Mouse (Mus musculus) midbrain, embryonic 12.5 days (tissue): ENCODE measurements at regions not wholly inside any gene's neighbourhood (a gene's known extent, or its start where the extent isn't known, plus 50 kb on each side); places are given as distances from the start of the nearest gene placed in this dataset.

Experiments
- ATAC-seq: fragments of 200-750 bp; cut with Nextera tagmentation; 2 replicates; pipeline ENCODE4 v1.8.0; 2017; ENCODE audit warnings: low read depth, moderate TSS enrichment, moderate library complexity; ENCODE audit not compliant: low FRiP score
- H3K27ac ChIP-seq: fragments of 300-500 bp; sonication (generic); replicated peaks from 2 replicates; pipeline ENCODE4 v1.5.1; 2016; ENCODE audit warnings: mild to moderate bottlenecking
- H3K27me3 ChIP-seq: fragments of 300-500 bp; sonication (generic); 2 replicates; pipeline ENCODE4 v1.6.1; 2016; ENCODE audit warnings: mild to moderate bottlenecking
- H3K36me3 ChIP-seq: fragments of 300-500 bp; sonication (generic); 2 replicates; pipeline ENCODE4 v1.6.1; 2016
- H3K4me1 ChIP-seq: fragments of 300-500 bp; sonication (generic); 2 replicates; pipeline ENCODE4 v1.6.1; 2016
- H3K4me2 ChIP-seq: fragments of 300-500 bp; sonication (generic); replicated peaks from 2 replicates; pipeline ENCODE4 v1.6.1; 2016; ENCODE audit warnings: mild to moderate bottlenecking, moderate library complexity
- H3K4me3 ChIP-seq: fragments of 300-500 bp; sonication (generic); 2 replicates; pipeline ENCODE4 v1.5.1; 2016; ENCODE audit warnings: mild to moderate bottlenecking
- H3K9ac ChIP-seq: fragments of 300-500 bp; sonication (generic); replicated peaks from 2 replicates; pipeline ENCODE4 v1.6.1; 2016; ENCODE audit warnings: mild to moderate bottlenecking, moderate library complexity
- H3K9me3 ChIP-seq: fragments of 300-500 bp; sonication (generic); 2 replicates; pipeline ENCODE4 v1.6.1; 2016; ENCODE audit warnings: mild to moderate bottlenecking
- WGBS: fragments of 180-500 bp; shearing (Covaris S2); methylation state at CpG from one replicate; pipeline ENCODE4 v1.1.7; 2016; 5-methylcytosine and 5-hydroxymethylcytosine counted together

DNA sequence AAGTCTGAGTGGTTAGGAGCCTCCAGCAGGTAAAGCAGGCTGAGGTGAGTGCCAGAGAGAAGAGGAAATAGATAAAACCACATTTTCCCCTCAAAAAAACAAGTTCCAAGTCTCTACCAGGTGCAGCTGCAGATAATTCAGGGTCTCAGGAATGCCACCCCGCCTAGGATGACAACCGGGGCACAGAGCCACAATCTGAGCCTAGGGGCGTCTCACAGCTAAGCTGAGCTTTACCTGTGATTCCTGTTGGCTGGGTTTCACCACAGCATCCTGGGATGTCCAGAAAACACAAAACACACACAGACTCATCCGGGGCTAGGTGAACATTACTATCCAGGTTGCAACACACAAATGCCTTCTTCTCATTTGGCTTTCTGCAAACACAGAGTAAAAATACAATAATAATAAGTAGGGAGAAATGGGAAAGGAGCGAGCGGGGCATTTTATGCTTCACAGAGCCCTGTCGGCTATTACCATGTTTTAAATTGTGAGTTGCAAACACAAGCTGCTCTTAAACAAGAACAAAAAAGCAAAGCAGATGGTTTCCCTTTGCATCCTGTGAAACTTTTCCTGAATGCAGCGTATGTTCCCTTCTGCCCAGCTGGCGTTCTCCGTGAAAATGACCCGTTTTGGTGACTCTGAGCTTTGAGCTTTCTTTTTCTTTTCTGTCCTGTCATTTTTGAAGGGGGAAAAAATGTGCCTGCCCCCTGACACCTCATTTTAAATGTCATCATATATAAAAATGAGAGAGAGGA, 330.3 kb downstream of the Cbln4 start:
- Histone ChIP-seq H3K27ac (no peak overlapping the region), H3K27me3 (no peaks in the 10 kb centered on the region), H3K4me1 (no peaks in the 10 kb centered on the region), H3K9me3 (no peaks in the 10 kb centered on the region), H3K36me3 (no peaks in the 10 kb centered on the region), H3K4me3 (no peak overlapping the region), H3K9ac (no peak overlapping the region), H3K4me2 (no peak overlapping the region)
- ATAC-seq: no peak
- 73% methylated on average over 11 of the region's 11 CpGs for WGBS

DNA sequence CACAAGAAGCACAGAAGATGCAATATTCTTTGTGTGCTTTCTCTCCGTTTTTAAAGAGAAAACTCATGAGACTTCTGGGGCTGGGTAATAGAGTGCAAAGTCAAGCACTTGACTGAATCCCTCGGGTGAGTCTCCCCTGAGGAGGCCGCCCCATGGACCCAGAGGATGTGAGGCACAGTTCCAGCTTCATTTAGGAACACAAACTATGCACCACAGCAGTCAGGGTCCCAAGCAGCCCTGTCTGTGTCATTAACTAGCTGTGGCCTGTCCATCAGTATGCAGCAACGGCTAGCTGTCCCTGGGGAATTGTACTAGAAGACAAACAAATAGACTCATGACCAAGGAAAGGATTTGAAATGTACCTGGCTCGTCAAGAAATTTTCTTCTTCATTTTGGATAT, 349.7 kb downstream of the Cbln4 start:
- no peaks in the 10 kb centered on the region for H3K27me3 ChIP-seq
- H3K4me2 ChIP-seq: no peak overlapping the region
- no peaks in the 10 kb centered on the region for H3K9me3 ChIP-seq
- no peak overlapping the region for H3K27ac ChIP-seq
- WGBS: 85% methylated on average over 5 of the region's 5 CpGs
- no peak for ATAC-seq
- H3K4me1 ChIP-seq: no peaks in the 10 kb centered on the region
- no peak overlapping the region for H3K4me3 ChIP-seq
- H3K36me3 ChIP-seq: no peaks in the 10 kb centered on the region
- H3K9ac ChIP-seq: no peak overlapping the region

GRCm38 (mm10) chr2:171690781-171691180, 352.5 kb downstream of the Cbln4 start:
- H3K4me3 ChIP-seq: no peak overlapping the region
- no peak overlapping the region for H3K4me2 ChIP-seq
- H3K36me3 ChIP-seq: no peaks in the 10 kb centered on the region
- H3K9ac ChIP-seq: no peak overlapping the region
- H3K4me1 ChIP-seq: no peaks in the 10 kb centered on the region
- no peak overlapping the region for H3K27ac ChIP-seq
- no peaks in the 10 kb centered on the region for H3K9me3 ChIP-seq
- H3K27me3 ChIP-seq: no peaks in the 10 kb centered on the region
- WGBS: 42% methylated on average over 4 of the region's 4 CpGs
- ATAC-seq: no peak

DNA sequence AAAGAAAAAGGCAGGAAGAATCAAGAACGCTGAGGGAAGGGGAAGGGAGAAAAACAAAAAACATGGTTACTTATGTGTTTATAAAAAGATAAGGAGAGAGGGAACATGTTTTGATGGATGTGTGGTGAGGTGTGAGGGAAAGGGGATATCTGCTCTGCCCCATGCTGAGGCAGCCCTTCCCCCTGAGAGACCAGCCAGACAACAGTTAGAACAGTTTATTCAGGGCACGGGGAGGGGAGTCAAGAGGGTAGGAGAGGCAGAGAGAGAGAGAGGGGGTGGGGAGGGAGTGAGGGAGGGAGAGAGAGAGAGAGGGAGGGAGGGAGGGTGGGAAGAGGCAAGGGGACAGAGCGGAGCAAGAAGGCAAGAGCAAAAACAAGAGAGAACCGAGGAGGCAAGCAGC, 354.2 kb downstream of the Cbln4 start:
- Histone ChIP-seq H3K27ac (no peak overlapping the region), H3K27me3 (no peaks in the 10 kb centered on the region), H3K4me3 (no peak overlapping the region), H3K9ac (no peak overlapping the region), H3K4me1 (no peaks in the 10 kb centered on the region), H3K36me3 (no peaks in the 10 kb centered on the region), H3K9me3 (no peaks in the 10 kb centered on the region), H3K4me2 (no peak overlapping the region)
- WGBS: 44% methylated on average over 4 of the region's 4 CpGs
- no peak for ATAC-seq

GRCm38 (mm10) chr2:171677998-171678397, 365.3 kb downstream of the Cbln4 start:
- Histone ChIP-seq H3K4me1 (no peaks in the 10 kb centered on the region), H3K27me3 (no peaks in the 10 kb centered on the region), H3K9me3 (no peaks in the 10 kb centered on the region), H3K4me2 (no peak overlapping the region), H3K27ac (no peak overlapping the region), H3K4me3 (no peak overlapping the region), H3K9ac (no peak overlapping the region), H3K36me3 (no peaks in the 10 kb centered on the region)
- 85% methylated on average over 2 of the region's 2 CpGs for WGBS
- ATAC-seq: no peak

DNA sequence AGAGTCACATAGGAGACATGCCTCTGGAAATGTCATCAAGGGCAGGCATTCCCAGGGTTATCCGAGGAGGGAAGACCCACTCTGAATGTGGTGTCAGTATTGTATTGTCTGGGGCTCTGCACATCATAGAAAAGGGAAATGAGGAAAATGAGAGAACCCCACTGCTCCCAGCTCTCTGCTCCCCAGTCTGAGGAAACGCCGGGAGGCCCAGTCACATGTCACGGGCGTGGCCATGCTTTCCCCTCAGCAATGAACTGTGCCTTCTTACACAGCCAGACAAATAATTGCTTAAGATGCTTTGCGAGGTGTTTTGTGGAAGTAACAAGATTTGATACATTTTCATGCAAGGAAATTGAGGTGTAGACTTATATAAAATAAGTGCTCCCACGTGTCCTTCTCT, 366.1 kb downstream of the Cbln4 start:
- WGBS: 85% methylated on average over 7 of the region's 7 CpGs
- Histone ChIP-seq H3K4me2 (no peak overlapping the region), H3K27ac (no peak overlapping the region), H3K36me3 (no peaks in the 10 kb centered on the region), H3K4me1 (no peaks in the 10 kb centered on the region), H3K9me3 (no peaks in the 10 kb centered on the region), H3K4me3 (no peak overlapping the region), H3K9ac (no peak overlapping the region), H3K27me3 (no peaks in the 10 kb centered on the region)
- no peak for ATAC-seq

GRCm38 (mm10) chr2:171676083-171676482, 367.2 kb downstream of the Cbln4 start:
- H3K27ac ChIP-seq: no peak overlapping the region
- H3K9ac ChIP-seq: no peak overlapping the region
- no peak overlapping the region for H3K4me2 ChIP-seq
- no peaks in the 10 kb centered on the region for H3K27me3 ChIP-seq
- 76% methylated on average over 8 of the region's 8 CpGs for WGBS
- H3K4me1 ChIP-seq: no peaks in the 10 kb centered on the region
- no peaks in the 10 kb centered on the region for H3K9me3 ChIP-seq
- no peak for ATAC-seq
- H3K4me3 ChIP-seq: no peak overlapping the region
- H3K36me3 ChIP-seq: no peaks in the 10 kb centered on the region

DNA sequence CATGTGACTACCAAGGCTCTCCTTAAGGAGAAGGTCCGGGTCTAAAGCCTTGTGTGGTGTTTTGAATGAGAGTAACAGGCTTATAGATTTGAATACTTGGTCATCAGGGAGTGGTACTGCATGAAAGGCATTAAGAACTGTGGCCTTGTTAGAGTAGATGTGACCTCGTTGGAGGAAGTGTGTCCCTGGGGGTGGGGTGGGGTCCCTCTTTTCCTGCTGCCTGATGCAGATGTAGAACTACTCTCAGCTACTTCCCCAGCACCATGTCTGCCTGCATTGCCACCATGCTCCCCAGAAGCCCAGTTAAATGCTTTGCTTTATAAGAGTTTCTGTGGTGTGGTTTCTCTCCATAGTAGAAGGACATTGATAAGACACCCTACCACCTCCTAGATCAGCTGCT, 367.9 kb downstream of the Cbln4 start:
- Histone ChIP-seq H3K9me3 (no peaks in the 10 kb centered on the region), H3K4me1 (no peaks in the 10 kb centered on the region), H3K9ac (no peak overlapping the region), H3K4me2 (no peak overlapping the region), H3K36me3 (no peaks in the 10 kb centered on the region), H3K4me3 (no peak overlapping the region), H3K27ac (no peak overlapping the region), H3K27me3 (no peaks in the 10 kb centered on the region)
- WGBS: 79% methylated on average over 2 of the region's 2 CpGs
- ATAC-seq: no peak

- Histone ChIP-seq H3K4me2 (no peak overlapping the region), H3K27ac (no peak overlapping the region), H3K4me1 (no peaks in the 10 kb centered on the region), H3K9me3 (no peaks in the 10 kb centered on the region), H3K27me3 (no peaks in the 10 kb centered on the region), H3K36me3 (no peaks in the 10 kb centered on the region), H3K9ac (no peak overlapping the region), H3K4me3 (no peak overlapping the region)
- no peak for ATAC-seq
- 92% methylated on average over 8 of the region's 8 CpGs for WGBS
Measured at GRCm38 (mm10) chr2:171670945-171671547, 372.2 kb downstream of the Cbln4 start.

GRCm38 (mm10) chr2:171668791-171669645, 374.2 kb downstream of the Cbln4 start:
- Histone ChIP-seq H3K27ac (no peak overlapping the region), H3K27me3 (no peaks in the 10 kb centered on the region), H3K4me2 (no peak overlapping the region), H3K36me3 (no peaks in the 10 kb centered on the region), H3K4me3 (no peak overlapping the region), H3K4me1 (no peaks in the 10 kb centered on the region), H3K9me3 (no peaks in the 10 kb centered on the region), H3K9ac (no peak overlapping the region)
- ATAC-seq: no peak
- 53% methylated on average over 4 of the region's 4 CpGs for WGBS

- H3K27me3 ChIP-seq: no peaks in the 10 kb centered on the region
- WGBS: 91% methylated on average over 6 of the region's 6 CpGs
- H3K4me3 ChIP-seq: no peak overlapping the region
- H3K36me3 ChIP-seq: no peaks in the 10 kb centered on the region
- H3K27ac ChIP-seq: no peak overlapping the region
- no peak overlapping the region for H3K9ac ChIP-seq
- peaks cover 11% of the 10 kb centered on the region for H3K4me1 ChIP-seq
- ATAC-seq: no peak
- no peaks in the 10 kb centered on the region for H3K9me3 ChIP-seq
- H3K4me2 ChIP-seq: no peak overlapping the region
Measured at GRCm38 (mm10) chr2:171662571-171662970, 380.7 kb downstream of the Cbln4 start.

DNA sequence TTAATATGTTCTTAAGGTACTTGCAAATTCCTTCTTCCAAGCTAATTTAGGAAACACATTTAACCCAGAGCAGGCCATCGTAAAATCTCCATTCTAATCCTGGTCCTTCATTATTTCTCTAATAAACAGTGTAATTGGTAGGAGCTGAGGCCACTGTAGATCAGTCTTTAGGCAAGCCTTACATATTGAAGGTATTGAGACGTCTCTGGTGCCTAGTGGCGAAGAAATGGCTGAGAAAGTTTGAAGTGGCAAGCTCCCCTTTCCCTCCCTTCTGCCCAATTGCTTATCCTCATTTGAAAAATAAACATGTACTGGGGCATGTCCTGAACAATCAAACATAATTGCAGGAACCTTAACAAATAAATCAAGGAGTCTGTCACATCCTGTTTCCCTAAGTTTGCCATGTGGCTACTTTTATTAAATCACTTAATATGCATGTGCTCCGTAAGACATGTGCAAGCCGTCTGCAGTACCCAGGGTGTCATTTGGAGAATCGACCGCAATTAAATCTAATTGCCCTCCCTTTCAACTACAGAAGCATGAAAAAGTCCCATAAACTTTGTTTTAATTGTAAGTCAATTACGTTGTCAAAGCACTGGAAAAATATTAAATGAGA, 381.3 kb downstream of the Cbln4 start:
- Histone ChIP-seq H3K9me3 (no peaks in the 10 kb centered on the region), H3K27me3 (no peaks in the 10 kb centered on the region), H3K36me3 (no peaks in the 10 kb centered on the region), H3K4me2 (no peak overlapping the region), H3K9ac (no peak overlapping the region), H3K27ac (no peak overlapping the region), H3K4me3 (no peak overlapping the region), H3K4me1 (peaks cover 13% of the 10 kb centered on the region)
- 79% methylated on average over 8 of the region's 8 CpGs for WGBS
- ATAC-seq: no peak
